Mouse (Mus musculus) limb, embryonic 13.5 days (tissue): ENCODE results near the gene Rad54l. TPM values are rescaled to one million over a fixed set of nuclear protein-coding genes. Genes with fewer than 3 reads are reported as not detected.
A peak's percentile ranks its signal among the peaks of the same experiment; 100 is the strongest.

Experiments used
- ATAC-seq: fragments of 200-750 bp; cut with Nextera tagmentation; 2 replicates; pipeline ENCODE4 v1.8.0; 2017; ENCODE audit warnings: low read depth, moderate number of reproducible peaks, moderate TSS enrichment; ENCODE audit not compliant: low FRiP score
- H3K27ac ChIP-seq: fragments of 300-500 bp; sonication (generic); 2 replicates; pipeline ENCODE4 v1.5.1; 2015; ENCODE audit warnings: inconsistent platforms, mild to moderate bottlenecking, moderate library complexity
- H3K27me3 ChIP-seq: fragments of 300-500 bp; sonication (generic); 2 replicates; pipeline ENCODE4 v1.6.1; 2015; ENCODE audit warnings: mild to moderate bottlenecking, inconsistent platforms
- H3K36me3 ChIP-seq: fragments of 300-500 bp; sonication (generic); 2 replicates; pipeline ENCODE4 v1.6.1; 2015; ENCODE audit warnings: inconsistent platforms, mild to moderate bottlenecking, moderate library complexity
- H3K4me1 ChIP-seq: fragments of 300-500 bp; sonication (generic); 2 replicates; pipeline ENCODE4 v1.6.1; 2015; ENCODE audit warnings: inconsistent platforms
- H3K4me2 ChIP-seq: fragments of 300-500 bp; sonication (generic); replicated peaks from 2 replicates; pipeline ENCODE4 v1.6.1; 2015; ENCODE audit warnings: inconsistent platforms, mild to moderate bottlenecking, moderate library complexity
- H3K4me3 ChIP-seq: fragments of 300-500 bp; sonication (generic); 2 replicates; pipeline ENCODE4 v1.5.1; 2015; ENCODE audit warnings: moderate library complexity, mild to moderate bottlenecking, inconsistent platforms
- H3K9ac ChIP-seq: fragments of 300-500 bp; sonication (generic); 2 replicates; pipeline ENCODE4 v1.6.1; 2015; ENCODE audit warnings: mild to moderate bottlenecking, inconsistent platforms
- H3K9me3 ChIP-seq: fragments of 300-500 bp; sonication (generic); 2 replicates; pipeline ENCODE4 v1.6.1; 2016; ENCODE audit warnings: inconsistent platforms
- WGBS: fragments of 180-500 bp; shearing (Covaris S2); methylation state at CpG from one replicate; pipeline ENCODE4 v1.1.7; 2015; 5-methylcytosine and 5-hydroxymethylcytosine counted together
- polyA plus RNA-seq: library from polyadenylated mRNA; unstranded; fragments of >200 nt; fragmentation: Nextera tagmentation; extraction: Ambion mirVana; gene quantifications from 2 replicates; pipeline ENCODE4 v1.2.1, GENCODE M21; 2015

Rad54l gene
- polyA plus RNA-seq, 1 experiment from 2014 or later, result 38.0 TPM

- under 1% methylated on average over 35 of the region's 35 CpGs for WGBS
- peak within 1 kb of the TSS; percentile 69 for H3K9ac ChIP-seq
Measured at GRCm38 (mm10) chr4:116053399-116053961, 70.0 kb downstream of the Rad54l start, which contains the start of gene Nsun4. Gene Nsun4, minus strand, starts transcription at chr4:116053876.

GRCm38 (mm10) chr4:116052526-116053293 lies 70.8 kb downstream of the Rad54l start:
- H3K4me2 ChIP-seq, result peak overlapping the region; percentile 83
- H3K9me3 ChIP-seq, result no peaks in the 10 kb centered on the region
- peak overlapping the region; percentile 69 for H3K9ac ChIP-seq
- H3K4me3 ChIP-seq, result peak overlapping the region; percentile 64
- WGBS, result 8% methylated on average over 22 of the region's 22 CpGs
- no peaks in the 10 kb centered on the region for H3K27me3 ChIP-seq
- peak overlapping the region; percentile 90 for H3K27ac ChIP-seq
- ATAC-seq, result no peak; the same call in 1 of the 2 replicates
- peaks cover 11% of the 10 kb centered on the region for H3K36me3 ChIP-seq
- peaks cover 7% of the 10 kb centered on the region for H3K4me1 ChIP-seq

More at GRCm38 (mm10) chr4:116053399-116053961, 70.0 kb downstream of the Rad54l start, which contains the start of gene Nsun4:
- H3K27me3 ChIP-seq, result no peaks in the 10 kb centered on the region
- peak within 1 kb of the TSS; percentile 64 for H3K4me3 ChIP-seq
- peaks cover 4% of the 10 kb centered on the region; the same call in 1 of the 2 replicates for H3K36me3 ChIP-seq
- H3K9me3 ChIP-seq, result no peaks in the 10 kb centered on the region
- H3K4me2 ChIP-seq, result peak within 1 kb of the TSS; percentile 83
- peaks cover 7% of the 10 kb centered on the region for H3K4me1 ChIP-seq
- peak within 1 kb of the TSS; percentile 90 for H3K27ac ChIP-seq
- ATAC-seq, result peak; percentile 97

- H3K4me1 ChIP-seq, result peaks cover 7% of the 10 kb centered on the region
- WGBS, result 84% methylated on average over 3 of the region's 3 CpGs
- ATAC-seq, result no peak
Measured at GRCm38 (mm10) chr4:116049211-116049610, 74.3 kb downstream of the Rad54l start.

GRCm38 (mm10) chr4:116048130-116048920 lies 75.2 kb downstream of the Rad54l start:
- no peaks in the 10 kb centered on the region for H3K9me3 ChIP-seq
- peaks cover 7% of the 10 kb centered on the region for H3K4me1 ChIP-seq
- H3K27me3 ChIP-seq, result no peaks in the 10 kb centered on the region
- H3K4me3 ChIP-seq, result no peak overlapping the region
- H3K4me2 ChIP-seq, result no peak overlapping the region
- WGBS, result 77% methylated on average over 7 of the region's 7 CpGs
- H3K9ac ChIP-seq, result 0 out of 2 replicates have a peak overlapping the region, but pooled peaks have one; percentile 26
- H3K27ac ChIP-seq, result no peak overlapping the region
- no peak for ATAC-seq
- peaks cover 31% of the 10 kb centered on the region for H3K36me3 ChIP-seq

More at GRCm38 (mm10) chr4:116049211-116049610, 74.3 kb downstream of the Rad54l start:
- no peak overlapping the region for H3K9ac ChIP-seq
- H3K4me2 ChIP-seq, result no peak overlapping the region
- no peaks in the 10 kb centered on the region for H3K9me3 ChIP-seq
- H3K27ac ChIP-seq, result no peak overlapping the region
- no peaks in the 10 kb centered on the region for H3K27me3 ChIP-seq
- H3K36me3 ChIP-seq, result peaks cover 23% of the 10 kb centered on the region
- no peak overlapping the region for H3K4me3 ChIP-seq

GRCm38 (mm10) chr4:116047681-116048080 lies 75.8 kb downstream of the Rad54l start:
- Histone ChIP-seq H3K9ac (no peak overlapping the region), H3K9me3 (no peaks in the 10 kb centered on the region), H3K4me1 (peaks cover 7% of the 10 kb centered on the region), H3K27me3 (no peaks in the 10 kb centered on the region), H3K36me3 (peaks cover 38% of the 10 kb centered on the region), H3K27ac (no peak overlapping the region), H3K4me2 (no peak overlapping the region), H3K4me3 (no peak overlapping the region)
- WGBS, result 91% methylated on average over 1 of the region's 1 CpGs
- no peak for ATAC-seq

GRCm38 (mm10) chr4:116046604-116047003 lies 76.9 kb downstream of the Rad54l start:
- peaks cover 46% of the 10 kb centered on the region for H3K36me3 ChIP-seq
- no peak for ATAC-seq
- H3K4me2 ChIP-seq, result no peak overlapping the region
- no peak overlapping the region for H3K27ac ChIP-seq
- no peaks in the 10 kb centered on the region for H3K27me3 ChIP-seq
- no peaks in the 10 kb centered on the region for H3K9me3 ChIP-seq
- H3K4me3 ChIP-seq, result no peak overlapping the region
- H3K4me1 ChIP-seq, result no peaks in the 10 kb centered on the region
- WGBS, result 92% methylated on average over 2 of the region's 2 CpGs
- no peak overlapping the region for H3K9ac ChIP-seq

Other genes starting within 250 kb of the Rad54l start
- not detected in 2 replicates for gene Kncn, start 239.3 kb downstream of the Rad54l start, polyA plus RNA-seq
- gene 6430628N08Rik, start 233.0 kb downstream of the Rad54l start, polyA plus RNA-seq, result not detected in 2 replicates
- gene Dmbx1, start 183.8 kb downstream of the Rad54l start, polyA plus RNA-seq, result 0.18 TPM in 1 of 2 replicates, not detected in the other
- 0.61 and 0.75 TPM in 2 replicates for gene Faah, start 105.8 kb downstream of the Rad54l start, polyA plus RNA-seq
- 19.8 and 20.0 TPM in 2 replicates for gene Nsun4, start 69.8 kb downstream of the Rad54l start, polyA plus RNA-seq
- gene Uqcrh, start 48.6 kb downstream of the Rad54l start, polyA plus RNA-seq, result 456 and 481 TPM in 2 replicates
- 83.1 and 86.8 TPM in 2 replicates for gene Lrrc41, start 48.4 kb downstream of the Rad54l start, polyA plus RNA-seq
- gene Pomgnt1, start 150 bp upstream of the Rad54l start, polyA plus RNA-seq, result 63.4 and 69.0 TPM in 2 replicates
- gene Lurap1, start 27.6 kb upstream of the Rad54l start, polyA plus RNA-seq, result 2.3 and 2.6 TPM in 2 replicates
- gene Tspan1, start 43.9 kb upstream of the Rad54l start, polyA plus RNA-seq, result 0.10 TPM in 1 of 2 replicates, not detected in the other
- not detected in 2 replicates for gene 1700042G07Rik, start 49.7 kb upstream of the Rad54l start, polyA plus RNA-seq
- gene Gm49337, start 49.7 kb upstream of the Rad54l start, polyA plus RNA-seq, result not detected in 2 replicates
- gene Pik3r3, start 97.9 kb upstream of the Rad54l start, polyA plus RNA-seq, result 25.3 and 27.9 TPM in 2 replicates